Mouse (Mus musculus) kidney, postnatal 14 days (tissue): Measurements from ENCODE around the gene Gucd1.
"Not testable (repeated sequence)": the region's sequence is repeated elsewhere in the genome, so short reads cannot be mapped to it uniquely, and the experiment has no call there.

Experiments
- DNase-seq: peaks from one replicate; pipeline ENCODE4 v3.0.0; 2022; ENCODE audit warnings: mixed read lengths

The Gucd1 gene

GRCm38 (mm10) chr10:75500345-75500744 is 17.4 kb downstream of the Gucd1 start:
- DNase-seq = no peak

- no peak for DNase-seq
Measured at GRCm38 (mm10) chr10:75499791-75500190, 18.0 kb downstream of the Gucd1 start.

- not testable (repeated sequence) for DNase-seq
Measured at GRCm38 (mm10) chr10:75499214-75499613, 18.6 kb downstream of the Gucd1 start.

DNA sequence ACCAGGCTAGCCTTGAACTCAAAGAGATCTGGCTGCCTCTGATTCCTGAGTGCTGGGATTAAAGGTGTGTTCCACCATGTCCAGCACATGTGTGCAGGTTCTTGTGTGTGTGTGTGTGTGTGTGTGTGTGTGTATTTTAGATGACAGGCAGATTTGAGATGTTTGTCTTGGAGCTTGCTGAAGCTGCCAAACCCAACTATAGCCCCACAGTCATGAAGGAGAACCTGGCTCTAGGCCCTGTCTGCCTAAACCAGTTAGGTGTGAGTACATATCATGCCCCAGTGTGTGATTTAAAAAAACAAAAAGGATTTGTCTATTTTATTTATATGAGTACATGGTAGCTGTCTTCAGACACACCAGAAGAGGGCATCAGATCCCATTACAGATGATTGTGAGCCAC is 21.9 kb downstream of the Gucd1 start:
- DNase-seq = no peak

- DNase-seq = no peak
Measured at GRCm38 (mm10) chr10:75495304-75495703, 22.5 kb downstream of the Gucd1 start.

DNA sequence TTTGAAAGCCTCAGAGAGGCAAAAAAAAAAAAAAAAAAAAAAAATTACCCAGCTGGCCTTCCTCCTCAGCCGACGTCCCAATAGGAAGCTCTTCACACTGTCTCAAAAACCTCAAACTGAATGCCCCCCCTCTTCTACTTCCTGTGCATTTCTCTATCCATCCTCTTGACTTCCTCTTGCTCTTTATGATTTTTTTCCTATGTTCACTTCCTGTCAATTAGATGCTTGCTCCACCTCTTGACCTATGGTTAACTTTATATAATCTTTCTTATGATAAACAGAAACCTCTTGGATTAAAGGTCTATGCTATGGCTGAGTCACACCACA is 25.9 kb downstream of the Gucd1 start:
- DNase-seq = no peak

DNA sequence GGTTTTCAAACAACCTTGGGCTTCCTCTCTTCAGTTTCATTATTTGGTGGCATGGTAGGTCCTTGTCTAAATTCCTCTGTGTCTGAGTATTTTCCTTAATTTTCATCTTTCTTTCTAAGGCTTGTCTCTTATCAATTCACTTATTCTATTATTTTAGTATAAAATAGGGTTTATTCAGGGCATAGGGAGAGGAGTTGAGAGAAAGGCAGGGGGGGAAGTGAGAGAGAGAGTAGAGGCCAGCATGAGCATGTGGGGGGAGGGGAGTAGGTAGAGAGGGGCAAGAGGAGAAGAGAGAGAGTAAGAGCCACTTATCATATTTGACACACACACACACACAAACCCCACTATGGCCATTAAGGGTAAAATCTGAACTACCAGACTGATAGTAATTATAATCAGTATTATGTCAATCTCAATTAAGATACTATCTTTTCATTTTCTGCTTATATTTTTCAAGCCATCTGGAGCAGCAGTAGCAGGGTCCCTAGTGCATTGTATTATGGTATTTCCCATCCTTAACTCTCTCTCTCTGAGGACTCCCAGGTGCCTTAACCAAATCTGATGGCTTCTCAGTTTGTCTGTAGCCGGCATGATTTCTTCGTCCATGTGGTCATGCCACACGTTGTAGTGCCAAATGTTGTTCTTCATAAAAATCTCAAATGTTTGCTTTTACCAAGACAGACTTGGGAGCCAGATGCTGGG is 26.4 kb downstream of the Gucd1 start:
- DNase-seq = no peak

DNA sequence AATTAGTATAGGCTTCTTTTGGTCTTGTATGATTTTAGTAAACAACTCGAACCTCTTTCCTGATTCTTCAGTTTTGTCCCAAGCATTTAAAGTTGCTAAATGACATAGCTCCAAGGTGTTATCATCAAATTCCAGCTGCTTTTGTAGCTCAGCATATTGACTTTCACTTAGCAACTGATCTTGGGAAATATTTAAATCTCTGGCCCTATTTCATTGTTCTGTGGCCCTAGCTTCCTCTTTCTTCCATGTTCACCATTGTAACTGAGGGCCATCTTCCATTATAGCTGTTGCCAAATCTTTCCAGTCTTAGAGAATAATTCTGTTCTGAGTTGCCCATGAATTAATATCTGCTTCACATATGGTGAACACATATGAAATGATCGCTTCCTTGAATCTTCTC is 27.0 kb downstream of the Gucd1 start:
- no peak for DNase-seq

- no peak for DNase-seq
Measured at GRCm38 (mm10) chr10:75489522-75489921, 28.2 kb downstream of the Gucd1 start.

DNA sequence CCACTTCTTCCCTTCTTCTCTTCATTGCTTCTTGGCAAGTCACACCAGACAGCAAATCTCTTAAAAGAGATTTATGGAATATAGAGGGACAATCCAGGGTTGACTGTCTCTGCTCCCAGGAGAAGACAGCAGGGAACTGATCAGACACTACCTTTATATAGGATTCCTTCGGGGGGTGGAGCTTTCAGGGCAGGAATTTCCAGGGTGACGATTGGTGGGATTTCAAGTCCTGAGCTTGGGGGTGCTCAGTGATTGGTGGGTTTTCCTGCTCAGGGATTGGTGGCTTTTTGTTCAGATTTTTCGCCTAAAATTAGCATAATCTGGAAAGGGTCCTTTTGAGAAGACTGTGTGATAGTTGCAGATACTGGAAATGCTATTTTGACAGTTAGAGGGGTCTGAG is 30.6 kb downstream of the Gucd1 start:
- DNase-seq = no peak

GRCm38 (mm10) chr10:75486086-75486979 is 31.4 kb downstream of the Gucd1 start:
- DNase-seq = peak; percentile 87

GRCm38 (mm10) chr10:75484767-75485166 is 33.0 kb downstream of the Gucd1 start:
- no peak for DNase-seq

- no peak for DNase-seq
Measured at GRCm38 (mm10) chr10:75484066-75484465, 33.7 kb downstream of the Gucd1 start.

- DNase-seq = no peak
Measured at GRCm38 (mm10) chr10:75482919-75483483, 34.8 kb downstream of the Gucd1 start.

GRCm38 (mm10) chr10:75482271-75482670 is 35.5 kb downstream of the Gucd1 start:
- DNase-seq = no peak

GRCm38 (mm10) chr10:75481703-75482102 is 36.1 kb downstream of the Gucd1 start:
- no peak for DNase-seq

- DNase-seq = no peak
Measured at GRCm38 (mm10) chr10:75479955-75480354, 37.8 kb downstream of the Gucd1 start.

GRCm38 (mm10) chr10:75477034-75477433 is 40.7 kb downstream of the Gucd1 start:
- no peak for DNase-seq

- not testable (repeated sequence) for DNase-seq
Measured at GRCm38 (mm10) chr10:75475139-75475850, 42.5 kb downstream of the Gucd1 start.

DNA sequence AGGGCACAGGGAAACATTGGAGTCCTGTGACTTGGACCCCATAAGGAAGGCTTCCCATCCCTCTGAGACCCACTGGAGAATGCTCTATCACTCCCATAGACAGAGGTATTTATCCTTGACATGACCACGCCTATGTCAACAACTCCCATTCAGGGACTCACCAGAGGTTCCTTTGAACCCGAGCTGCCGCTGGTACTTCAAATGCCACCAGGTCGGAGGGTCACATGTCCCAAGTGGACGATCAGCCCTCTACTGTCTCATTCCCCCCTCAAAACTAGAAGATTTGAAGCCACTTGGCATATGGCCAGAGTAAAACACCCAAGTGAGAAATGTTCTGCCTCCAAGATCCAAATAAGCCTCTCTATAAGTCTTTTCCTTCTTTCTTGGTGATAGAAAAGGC is 43.2 kb downstream of the Gucd1 start:
- no peak for DNase-seq

DNA sequence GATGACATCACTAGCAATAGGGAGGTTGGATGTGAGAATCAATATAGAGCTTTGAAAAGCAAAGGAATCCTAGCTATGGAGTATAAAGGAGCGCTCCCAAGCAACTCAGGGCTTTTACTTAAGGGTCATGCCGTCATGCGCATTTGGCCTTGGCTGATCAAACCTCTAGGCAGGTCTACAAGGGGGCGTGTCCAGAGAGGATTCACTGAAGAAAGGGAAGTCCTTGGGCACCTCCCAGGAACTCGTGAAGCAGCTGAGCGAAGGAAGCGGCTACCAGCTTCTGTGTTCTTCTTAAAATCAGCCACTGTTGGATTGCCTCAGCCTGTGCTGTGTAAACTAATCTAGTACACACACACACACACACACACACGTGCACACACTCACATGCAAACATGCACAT is 44.4 kb downstream of the Gucd1 start:
- no peak for DNase-seq

- no peak for DNase-seq
Measured at GRCm38 (mm10) chr10:75465781-75466550, 51.8 kb downstream of the Gucd1 start.

DNA sequence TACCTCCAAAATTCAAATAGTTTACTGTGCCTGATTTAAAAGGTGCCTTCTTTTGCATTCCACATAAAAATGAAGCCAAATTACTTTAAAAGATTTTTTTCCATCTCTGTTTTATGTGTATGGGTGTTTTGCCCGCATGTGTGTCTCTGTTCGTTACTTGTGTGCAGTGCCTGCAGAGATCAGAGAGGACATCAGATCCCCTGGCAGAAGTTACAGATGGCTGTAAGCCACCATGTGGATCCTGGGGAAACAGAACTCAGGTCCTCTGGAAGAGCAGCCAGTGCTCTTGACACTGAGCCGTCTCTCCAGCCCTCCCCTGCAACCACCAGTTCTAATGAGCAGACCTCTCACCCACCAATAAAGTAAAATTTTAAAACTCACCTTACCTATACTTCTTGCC is 55.0 kb downstream of the Gucd1 start:
- DNase-seq = no peak
